Mouse (Mus musculus): ENCODE data around the gene Sobp. TPM values are rescaled to one million over a fixed set of nuclear protein-coding genes. Genes with fewer than 3 reads are reported as not detected.

The Sobp gene
- polyA plus RNA-seq, 1 experiment from 2014 or later, result 12.4 TPM

DNA sequence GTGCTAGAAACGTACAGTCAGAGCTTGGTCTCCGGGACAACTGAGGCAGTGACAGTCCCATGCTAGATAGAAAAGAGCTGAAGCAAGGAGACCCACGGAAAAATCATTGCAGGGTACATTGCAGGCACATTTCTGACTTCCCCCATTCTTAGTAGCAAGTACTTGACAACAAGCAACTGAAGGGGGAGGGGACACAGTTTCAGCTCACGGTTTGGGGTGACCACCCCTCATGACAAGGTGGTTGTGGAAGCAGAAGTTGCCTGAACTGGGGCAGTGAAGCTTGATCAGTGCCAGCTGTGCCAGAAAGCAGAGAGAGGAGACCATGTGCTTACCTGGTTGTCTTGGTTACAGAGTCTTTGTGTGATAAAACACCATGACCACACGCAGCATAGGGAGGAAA is 220.7 kb downstream of the Sobp start:
- Histone ChIP-seq H3K4me2 (ENCODE audit: low read length) (no peak overlapping the region), H3K36me3 (ENCODE audit: control insufficient read depth, insufficient read depth, low read length) (no peaks in the 10 kb centered on the region), H3K4me3 (ENCODE audit: low read depth, low read length) (no peak overlapping the region), H3K27me3 (ENCODE audit: control insufficient read depth, insufficient read depth, low read depth, low read length) (no peaks in the 10 kb centered on the region), H3K27ac (ENCODE audit: low read length) (no peak overlapping the region), H3K9ac (ENCODE audit: low read depth, low read length) (no peak overlapping the region), H3K9me3 (replicated peaks; ENCODE audit: control insufficient read depth, low read length, poor library complexity, severe bottlenecking) (no peaks in the 10 kb centered on the region), H3K4me1 (ENCODE audit: control insufficient read depth, insufficient read depth, low read length) (peaks cover 7% of the 10 kb centered on the region)
- 66% methylated on average over 5 of the region's 5 CpGs for WGBS
- no peak for ATAC-seq

Other genes starting within 250 kb of the Sobp start
- gene 9030612E09Rik, start 174 bp upstream of the Sobp start, polyA plus RNA-seq (2015; fragmentation: Nextera tagmentation; extraction: Ambion mirVana), result 1.8 and 2.6 TPM in 2 replicates
- 16.8 and 21.6 TPM in 2 replicates for gene Pdss2, start 47.0 kb upstream of the Sobp start, polyA plus RNA-seq (2015; fragmentation: Nextera tagmentation; extraction: Ambion mirVana)

All from midbrain, embryonic 16.5 days (tissue).